Comparison of ENCODE assay signal across 8 mouse cellular contexts in genomic region chr17:67354451-67355011, GRCm38 (mm10). TPM values are rescaled to one million over a fixed set of nuclear protein-coding genes. Genes with fewer than 3 reads are reported as not detected.
A peak's percentile ranks its signal among the peaks of the same experiment; 100 is the strongest.
DNase-seq lines count a peak whose midpoint lies in the region; ATAC-seq and TF ChIP-seq lines count a peak whose summit lies in the region.

Gene Ptprm, minus strand, starts transcription at chr17:67354457.

- peak within 1 kb of the TSS; percentile 90 for H3K4me2 ChIP-seq in limb, embryonic 13.5 days (replicated peaks)
- peak within 1 kb of the TSS; percentile 95 for H3K4me2 ChIP-seq in midbrain, embryonic 14.5 days (ENCODE audit: low read length)

- H3K9ac ChIP-seq in limb, embryonic 13.5 days, result peak within 1 kb of the TSS; percentile 88
- H3K9ac ChIP-seq in midbrain, embryonic 14.5 days (replicated peaks; ENCODE audit: low read length), result peak within 1 kb of the TSS; percentile 75

- TF ChIP-seq POLR2A in embryonic fibroblast, embryonic 13.5 days (IDR thresholded peaks at IDR 0.05; ENCODE audit: low read depth, low read length), result peak; percentile 80

- H3K36me3 ChIP-seq in heart, embryonic 10.5 days, result no peaks in the 10 kb centered on the region
- no peaks in the 10 kb centered on the region for H3K36me3 ChIP-seq in limb, embryonic 13.5 days
- no peaks in the 10 kb centered on the region for H3K36me3 ChIP-seq in midbrain, embryonic 14.5 days (ENCODE audit: control insufficient read depth, insufficient read depth, low read length)

- H3K4me1 ChIP-seq in embryonic fibroblast, embryonic 13.5 days (ENCODE audit: control insufficient read depth, insufficient read depth, low read length), result peaks cover 11% of the 10 kb centered on the region; the same call in 1 of the 2 replicates
- H3K4me1 ChIP-seq in heart, embryonic 10.5 days, result peaks cover 5% of the 10 kb centered on the region; the same call in 1 of the 2 replicates
- peaks cover 32% of the 10 kb centered on the region for H3K4me1 ChIP-seq in limb, embryonic 13.5 days
- peaks cover 10% of the 10 kb centered on the region for H3K4me1 ChIP-seq in midbrain, embryonic 14.5 days (ENCODE audit: control insufficient read depth, insufficient read depth, low read length)

- peak; percentile 9 to 59 for DNase-seq in monocyte, adult 2 months (ENCODE audit: low read depth in 1 of 2, low spot score in 2 of 2)
- peak; percentile 87 for DNase-seq in heart, embryonic 10.5 days (ENCODE audit: low spot score)
- DNase-seq in kidney, adult 9 months, result peak; percentile 80
- peak; percentile 94 for DNase-seq in midbrain, embryonic 14.5 days
- peak; percentile 36 to 72 for DNase-seq in spleen, postnatal 4 days (ENCODE audit: low spot score in 2 of 2)

- H3K27me3 ChIP-seq in heart, embryonic 10.5 days (ENCODE audit: insufficient read depth, poor library complexity, severe bottlenecking), result peaks cover 19% of the 10 kb centered on the region; the same call in 1 of the 2 replicates
- H3K27me3 ChIP-seq in limb, embryonic 13.5 days, result peaks cover 16% of the 10 kb centered on the region
- H3K27me3 ChIP-seq in midbrain, embryonic 14.5 days (ENCODE audit: control insufficient read depth, insufficient read depth, low read length), result peaks cover 17% of the 10 kb centered on the region

- no peak for TF ChIP-seq CTCF in embryonic fibroblast, embryonic 13.5 days (IDR thresholded peaks at IDR 0.05; ENCODE audit: borderline replicate concordance, insufficient read depth, low read length)

- ATAC-seq in monocyte, adult 5-6 weeks (replicated peaks; ENCODE audit: insufficient number of reproducible peaks, low FRiP score, low TSS enrichment, poor library complexity, severe bottlenecking), result no peak
- peak; percentile 92 for ATAC-seq in limb, embryonic 13.5 days (ENCODE audit: low FRiP score, low read depth)
- ATAC-seq in midbrain, embryonic 14.5 days (ENCODE audit: low FRiP score, low TSS enrichment), result peak; percentile 92

- under 1% methylated on average over 72 of the region's 73 CpGs for WGBS in heart, embryonic 10.5 days
- WGBS in limb, embryonic 13.5 days, result 1% methylated on average over 55 of the region's 73 CpGs
- WGBS in midbrain, embryonic 14.5 days, result under 1% methylated on average over 68 of the region's 73 CpGs

- H3K4me3 ChIP-seq in embryonic fibroblast, embryonic 13.5 days (ENCODE audit: insufficient read depth, low read length), result peak within 1 kb of the TSS; percentile 94
- peak within 1 kb of the TSS; percentile 76 for H3K4me3 ChIP-seq in heart, embryonic 10.5 days
- H3K4me3 ChIP-seq in limb, embryonic 13.5 days, result peak within 1 kb of the TSS; percentile 74
- H3K4me3 ChIP-seq in midbrain, embryonic 14.5 days (replicated peaks; ENCODE audit: low read depth, low read length), result peak within 1 kb of the TSS; percentile 72

- peak within 1 kb of the TSS; percentile 10 for H3K27ac ChIP-seq in embryonic fibroblast, embryonic 13.5 days (ENCODE audit: insufficient read depth, low read length)
- peak within 1 kb of the TSS; percentile 88 for H3K27ac ChIP-seq in heart, embryonic 10.5 days
- H3K27ac ChIP-seq in limb, embryonic 13.5 days, result peak within 1 kb of the TSS; percentile 55; the same call in 1 of the 2 replicates
- peak within 1 kb of the TSS; percentile 72 for H3K27ac ChIP-seq in midbrain, embryonic 14.5 days (replicated peaks; ENCODE audit: low read depth, low read length)

- no peaks in the 10 kb centered on the region for H3K9me3 ChIP-seq in heart, embryonic 10.5 days
- H3K9me3 ChIP-seq in limb, embryonic 13.5 days, result no peaks in the 10 kb centered on the region; the same call in 1 of the 2 replicates
- H3K9me3 ChIP-seq in midbrain, embryonic 14.5 days (ENCODE audit: control insufficient read depth, low read length), result no peaks in the 10 kb centered on the region

RNA-seq across cellular contexts. Expression of gene Ptprm, which starts in this region (rescaled TPM):
- total RNA-seq in monocyte, adult 5-6 weeks (2017), result 0.49 TPM in 1 of 3 replicates, not detected in the others
- 28.1 and 32.2 TPM in 2 replicates for polyA plus RNA-seq in embryonic fibroblast, embryonic 13.5 days (2011; ENCODE audit: insufficient read length, low read depth, missing spikeins)
- polyA plus RNA-seq in heart, embryonic 10.5 days (2016; fragmentation: Nextera tagmentation; extraction: Ambion mirVana), result 12.6 and 13.6 TPM in 2 replicates
- 14.9 and 15.0 TPM in 2 replicates for polyA plus RNA-seq in limb, embryonic 13.5 days (2015; fragmentation: Nextera tagmentation; extraction: Ambion mirVana)
- 18.7 and 22.8 TPM in 2 replicates for polyA plus RNA-seq in midbrain, embryonic 14.5 days (2014; fragmentation: Nextera tagmentation; extraction: Ambion mirVana)

Comparison
In these comparisons a context has a peak if more than half of its experiments do, and no peak if none do; other contexts are left out.
1. DNase-seq: peak in every context shown above with its lines; median percentile 94 in midbrain, embryonic 14.5 days; 87 in heart, embryonic 10.5 days; 80 in kidney, adult 9 months; 54 in spleen, postnatal 4 days; 34 in monocyte, adult 2 months.
2. H3K27ac ChIP-seq: peak in every context shown above with its lines; median percentile 88 in heart, embryonic 10.5 days; 72 in midbrain, embryonic 14.5 days; 55 in limb, embryonic 13.5 days; 10 in embryonic fibroblast, embryonic 13.5 days.